Mouse (Mus musculus): ENCODE results near the gene Cttnbp2nl. TPM values are rescaled to one million over a fixed set of nuclear protein-coding genes. Genes with fewer than 3 reads are reported as not detected.

Gene Cttnbp2nl
- polyA plus RNA-seq, 1 experiment from 2014 or later, result 42.3 TPM

GRCm38 (mm10) chr3:105049848-105050247, 3.1 kb downstream of the Cttnbp2nl start:
- no peaks in the 10 kb centered on the region for H3K27me3 ChIP-seq (ENCODE audit: insufficient read depth, low read length)
- H3K36me3 ChIP-seq (ENCODE audit: insufficient read depth), result no peaks in the 10 kb centered on the region
- H3K4me2 ChIP-seq, result peak overlapping the region; percentile 36; the same call in 1 of the 2 replicates
- no peak for TF ChIP-seq CTCF (IDR thresholded peaks at IDR 0.05; ENCODE audit: low read depth)
- ATAC-seq (ENCODE audit: insufficient read depth) (no peak), DNase-seq (no peak)
- WGBS, result 46% methylated on average over 6 of the region's 6 CpGs
- no peak overlapping the region for H3K4me3 ChIP-seq (ENCODE audit: low read depth, low read length)
- H3K9me3 ChIP-seq (ENCODE audit: low read depth, low read length), result no peaks in the 10 kb centered on the region
- no peak overlapping the region for H3K9ac ChIP-seq
- H3K4me1 ChIP-seq (ENCODE audit: insufficient read depth), result peaks cover 15% of the 10 kb centered on the region; the same call in 1 of the 2 replicates
- no peak overlapping the region for H3K27ac ChIP-seq (ENCODE audit: low read depth)

GRCm38 (mm10) chr3:105047616-105048015, 5.3 kb downstream of the Cttnbp2nl start:
- DNase-seq, result peak; percentile 24
- H3K36me3 ChIP-seq (ENCODE audit: insufficient read depth), result no peaks in the 10 kb centered on the region
- TF ChIP-seq CTCF (IDR thresholded peaks at IDR 0.05; ENCODE audit: low read depth), result no peak
- H3K4me1 ChIP-seq (ENCODE audit: insufficient read depth), result 0 out of 2 replicates have a peak, but pooled peaks cover 8% of the 10 kb centered on the region
- ATAC-seq (ENCODE audit: insufficient read depth), result no peak
- peak overlapping the region; percentile 30; the same call in 1 of the 2 replicates for H3K27ac ChIP-seq (ENCODE audit: low read depth)
- H3K9me3 ChIP-seq (ENCODE audit: low read depth, low read length), result no peaks in the 10 kb centered on the region
- H3K27me3 ChIP-seq (ENCODE audit: insufficient read depth, low read length), result no peaks in the 10 kb centered on the region
- no peak overlapping the region for H3K4me2 ChIP-seq
- H3K4me3 ChIP-seq (ENCODE audit: low read depth, low read length), result no peak overlapping the region
- no peak overlapping the region for H3K9ac ChIP-seq
- 43% methylated on average over 8 of the region's 8 CpGs for WGBS

- Histone ChIP-seq H3K9ac (no peak overlapping the region), H3K36me3 (ENCODE audit: insufficient read depth) (no peaks in the 10 kb centered on the region), H3K9me3 (ENCODE audit: low read depth, low read length) (no peaks in the 10 kb centered on the region), H3K4me3 (ENCODE audit: low read depth, low read length) (no peak overlapping the region), H3K4me1 (ENCODE audit: insufficient read depth) (0 out of 2 replicates have a peak, but pooled peaks cover 8% of the 10 kb centered on the region), H3K27ac (ENCODE audit: low read depth) (no peak overlapping the region), H3K27me3 (ENCODE audit: insufficient read depth, low read length) (no peaks in the 10 kb centered on the region), H3K4me2 (no peak overlapping the region; the same call in 1 of the 2 replicates)
- ATAC-seq (ENCODE audit: insufficient read depth) (no peak), DNase-seq (no peak)
- TF ChIP-seq CTCF (IDR thresholded peaks at IDR 0.05; ENCODE audit: low read depth), result no peak
- WGBS, result 53% methylated on average over 5 of the region's 5 CpGs
Measured at GRCm38 (mm10) chr3:105046870-105047269, 6.1 kb downstream of the Cttnbp2nl start.

- H3K4me1 ChIP-seq (ENCODE audit: insufficient read depth), result no peaks in the 10 kb centered on the region; the same call in 1 of the 2 replicates
- no peak for ATAC-seq (ENCODE audit: insufficient read depth)
- H3K4me2 ChIP-seq, result no peak overlapping the region
- 78% methylated on average over 5 of the region's 5 CpGs for WGBS
- TF ChIP-seq CTCF (IDR thresholded peaks at IDR 0.05; ENCODE audit: low read depth), result no peak
- no peak overlapping the region for H3K9ac ChIP-seq
- H3K36me3 ChIP-seq (ENCODE audit: insufficient read depth), result peaks cover 4% of the 10 kb centered on the region; the same call in 1 of the 2 replicates
- H3K27me3 ChIP-seq (ENCODE audit: insufficient read depth, low read length), result no peaks in the 10 kb centered on the region
- no peak overlapping the region for H3K4me3 ChIP-seq (ENCODE audit: low read depth, low read length)
- H3K27ac ChIP-seq (ENCODE audit: low read depth), result no peak overlapping the region
- no peak for DNase-seq
- no peaks in the 10 kb centered on the region for H3K9me3 ChIP-seq (ENCODE audit: low read depth, low read length)
Measured at GRCm38 (mm10) chr3:105043746-105044145, 9.2 kb downstream of the Cttnbp2nl start.

GRCm38 (mm10) chr3:105040983-105041625, 11.8 kb downstream of the Cttnbp2nl start:
- DNase-seq (no peak), ATAC-seq (ENCODE audit: insufficient read depth) (no peak)
- no peak for TF ChIP-seq CTCF (IDR thresholded peaks at IDR 0.05; ENCODE audit: low read depth)
- H3K4me1 ChIP-seq (ENCODE audit: insufficient read depth), result no peaks in the 10 kb centered on the region; the same call in 1 of the 2 replicates
- peaks cover 29% of the 10 kb centered on the region for H3K36me3 ChIP-seq (ENCODE audit: insufficient read depth)
- no peaks in the 10 kb centered on the region for H3K9me3 ChIP-seq (ENCODE audit: low read depth, low read length)
- H3K9ac ChIP-seq, result no peak overlapping the region
- H3K4me2 ChIP-seq, result no peak overlapping the region
- no peak overlapping the region for H3K27ac ChIP-seq (ENCODE audit: low read depth)
- H3K4me3 ChIP-seq (ENCODE audit: low read depth, low read length), result no peak overlapping the region
- H3K27me3 ChIP-seq (ENCODE audit: insufficient read depth, low read length), result no peaks in the 10 kb centered on the region
- WGBS, result 86% methylated on average over 9 of the region's 9 CpGs

GRCm38 (mm10) chr3:105040002-105040401, 12.9 kb downstream of the Cttnbp2nl start:
- Histone ChIP-seq H3K27ac (ENCODE audit: low read depth) (peak overlapping the region; percentile 25; the same call in 1 of the 2 replicates), H3K4me1 (ENCODE audit: insufficient read depth) (no peaks in the 10 kb centered on the region; the same call in 1 of the 2 replicates), H3K4me2 (no peak overlapping the region), H3K36me3 (ENCODE audit: insufficient read depth) (peaks cover 40% of the 10 kb centered on the region), H3K4me3 (ENCODE audit: low read depth, low read length) (no peak overlapping the region), H3K27me3 (ENCODE audit: insufficient read depth, low read length) (no peaks in the 10 kb centered on the region), H3K9me3 (ENCODE audit: low read depth, low read length) (no peaks in the 10 kb centered on the region), H3K9ac (no peak overlapping the region)
- no peak for TF ChIP-seq CTCF (IDR thresholded peaks at IDR 0.05; ENCODE audit: low read depth)
- ATAC-seq (ENCODE audit: insufficient read depth) (peak; percentile 32; the same call in 1 of the 2 replicates), DNase-seq (no peak)
- WGBS, result 41% methylated on average over 8 of the region's 8 CpGs

- Histone ChIP-seq H3K9ac (no peak overlapping the region), H3K36me3 (ENCODE audit: insufficient read depth) (peaks cover 67% of the 10 kb centered on the region), H3K4me3 (ENCODE audit: low read depth, low read length) (no peak overlapping the region), H3K4me1 (ENCODE audit: insufficient read depth) (no peaks in the 10 kb centered on the region; the same call in 1 of the 2 replicates), H3K27me3 (ENCODE audit: insufficient read depth, low read length) (no peaks in the 10 kb centered on the region), H3K27ac (ENCODE audit: low read depth) (no peak overlapping the region), H3K4me2 (no peak overlapping the region), H3K9me3 (ENCODE audit: low read depth, low read length) (no peaks in the 10 kb centered on the region)
- TF ChIP-seq CTCF (IDR thresholded peaks at IDR 0.05; ENCODE audit: low read depth), result no peak
- 82% methylated on average over 6 of the region's 6 CpGs for WGBS
- DNase-seq (no peak), ATAC-seq (ENCODE audit: insufficient read depth) (no peak)
Measured at GRCm38 (mm10) chr3:105037240-105037770, 15.6 kb downstream of the Cttnbp2nl start.

All from lung, embryonic 14.5 days (tissue).